21 mouse cellular contexts compared by ENCODE assay signal in genomic region chr15:102112181-102112580, GRCm38 (mm10). TPM values are rescaled to one million over a fixed set of nuclear protein-coding genes. Genes with fewer than 3 reads are reported as not detected.
"Had no signal": no experiment of that assay in that cellular context is flagged by ENCODE, and none has a peak within 500 bp of the region (broad histone marks: within the 10 kb centered on the region; RNA-seq: fewer than 3 reads in every experiment).

No protein-coding gene starts in this region.

- H3K4me2 ChIP-seq: liver, embryonic 15.5 days; lung, embryonic 14.5 days; midbrain, embryonic 11.5 days; midbrain, embryonic 13.5 days; midbrain, embryonic 15.5 days; neural tube, embryonic 13.5 days; neural tube, embryonic 15.5 days had no signal

- H3K4me3 ChIP-seq: liver, embryonic 15.5 days; midbrain, embryonic 13.5 days; midbrain, embryonic 15.5 days; neural tube, embryonic 13.5 days; neural tube, embryonic 15.5 days had no signal

- DNase-seq: liver, postnatal 0 days; lung, embryonic 14.5 days; lung, postnatal 36 days; retina, postnatal 1 day; right cerebral cortex, adult 18-20 months; right cerebral cortex, postnatal 25 days; right cerebral cortex, postnatal 4 days; spleen, adult 18-20 months; thymus, adult 18-20 months; thymus, postnatal 25 days; thymus, postnatal 4 days had no signal

RNA-seq across cellular contexts. Expression of gene Tns2, which starts 12.0 kb away (rescaled TPM):
- total RNA-seq: megakaryocyte progenitor cell, adult 5-6 weeks; monocyte, adult 5-6 weeks had no signal

RNA-seq across cellular contexts. Expression of gene Igfbp6, which starts 32.0 kb away (rescaled TPM):
- total RNA-seq: megakaryocyte progenitor cell, adult 5-6 weeks had no signal
- polyA plus RNA-seq: macrophage had no signal

RNA-seq across cellular contexts. Expression of gene Soat2, which starts 38.1 kb away (rescaled TPM):
- total RNA-seq: midbrain, postnatal 0 days had no signal
- polyA plus RNA-seq: midbrain, embryonic 11.5 days; midbrain, embryonic 13.5 days; midbrain, embryonic 15.5 days had no signal
